Mouse (Mus musculus) liver, postnatal 0 days (tissue): ENCODE results near the gene Ebf3. TPM values are rescaled to one million over a fixed set of nuclear protein-coding genes. Genes with fewer than 3 reads are reported as not detected.

ENCODE experiments used
- ATAC-seq: fragments of 200-750 bp; cut with Nextera tagmentation; 2 replicates; pipeline ENCODE4 v1.8.0; 2017; ENCODE audit warnings: mild to moderate bottlenecking, moderate library complexity
- DNase-seq: peaks from one replicate; pipeline ENCODE4 v3.0.0-alpha.2; 2016
- H3K27ac ChIP-seq: fragments of 300-500 bp; sonication (generic); 2 replicates; pipeline ENCODE4 v1.5.1; 2014; ENCODE audit warnings: antibody characterized with exemption, moderate library complexity, mild to moderate bottlenecking, low read depth
- H3K27me3 ChIP-seq: fragments of 300-500 bp; sonication (generic); 2 replicates; pipeline ENCODE4 v1.6.1; 2014; ENCODE audit warnings: low read length, control low read depth, mixed read lengths; ENCODE audit not compliant: insufficient read depth
- H3K36me3 ChIP-seq: fragments of 300-500 bp; sonication (generic); replicated peaks from 2 replicates; pipeline ENCODE4 v1.6.1; 2014; ENCODE audit warnings: mild to moderate bottlenecking, control low read depth, low read length, moderate library complexity, mixed read lengths; ENCODE audit not compliant: insufficient read depth
- H3K4me1 ChIP-seq: fragments of 300-500 bp; sonication (generic); 2 replicates; pipeline ENCODE4 v1.6.1; 2014; ENCODE audit warnings: antibody characterized with exemption, mild to moderate bottlenecking, control low read depth; ENCODE audit not compliant: insufficient read depth
- H3K4me2 ChIP-seq: fragments of 300-500 bp; sonication (generic); 2 replicates; pipeline ENCODE4 v1.6.1; 2014; ENCODE audit warnings: low read depth, mild to moderate bottlenecking, low read length, moderate library complexity, mixed read lengths
- H3K4me3 ChIP-seq: fragments of 300-500 bp; sonication (generic); 2 replicates; pipeline ENCODE4 v1.5.1; 2014; ENCODE audit warnings: low read depth, low read length
- H3K9ac ChIP-seq: fragments of 300-500 bp; sonication (generic); replicated peaks from 2 replicates; pipeline ENCODE4 v1.6.1; 2014; ENCODE audit warnings: mild to moderate bottlenecking, moderate library complexity
- H3K9me3 ChIP-seq: fragments of 300-500 bp; sonication (generic); 2 replicates; pipeline ENCODE4 v1.6.1; 2016; ENCODE audit warnings: mild to moderate bottlenecking, control low read depth, low read length, mixed read lengths
- CTCF ChIP-seq: sonication (generic); IDR thresholded peaks from 2 replicates; pipeline ENCODE4 v1.5.1; 2016; ENCODE audit warnings: antibody characterized with exemption, low read depth
- EP300 ChIP-seq: IDR thresholded peaks from 2 replicates; pipeline ENCODE4 v1.6.1; 2016; ENCODE audit warnings: antibody characterized with exemption, low read depth, mild to moderate bottlenecking
- WGBS: fragments of 180-500 bp; shearing (Covaris S2); extraction: QIAGEN DNeasy Blood & Tissue Kit; methylation state at CpG from one replicate; pipeline ENCODE4 v1.1.7; 2014; ENCODE audit not compliant: insufficient replicate concordance; 5-methylcytosine and 5-hydroxymethylcytosine counted together
- polyA plus RNA-seq: library from polyadenylated mRNA; unstranded; fragments of >200 nt; fragmentation: Nextera tagmentation; extraction: Ambion mirVana; gene quantifications from 2 replicates; pipeline ENCODE4 v1.2.1, GENCODE M21; 2015

Ebf3 gene
- polyA plus RNA-seq, 1 experiment from 2014 or later, result not detected

DNA sequence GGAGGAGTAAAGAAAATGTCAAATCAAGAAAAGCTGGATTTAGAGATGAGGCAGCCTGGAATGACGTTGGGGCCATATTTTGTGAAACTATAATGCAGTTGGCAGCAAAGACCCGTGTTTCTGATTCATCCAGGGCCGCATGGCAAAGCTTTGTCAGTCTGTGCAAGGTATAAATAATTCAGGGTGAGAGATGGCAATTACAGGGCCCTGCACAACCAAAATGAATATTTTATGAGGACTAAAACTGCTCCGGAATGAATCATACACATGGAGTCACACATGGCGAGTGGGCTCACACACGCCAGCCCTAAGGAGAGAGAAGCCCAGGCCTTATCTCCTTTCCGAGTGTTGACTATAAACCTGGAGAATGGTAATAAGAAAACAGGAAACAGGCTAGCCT, 69.4 kb downstream of the Ebf3 start:
- H3K9me3 ChIP-seq, result no peaks in the 10 kb centered on the region

DNA sequence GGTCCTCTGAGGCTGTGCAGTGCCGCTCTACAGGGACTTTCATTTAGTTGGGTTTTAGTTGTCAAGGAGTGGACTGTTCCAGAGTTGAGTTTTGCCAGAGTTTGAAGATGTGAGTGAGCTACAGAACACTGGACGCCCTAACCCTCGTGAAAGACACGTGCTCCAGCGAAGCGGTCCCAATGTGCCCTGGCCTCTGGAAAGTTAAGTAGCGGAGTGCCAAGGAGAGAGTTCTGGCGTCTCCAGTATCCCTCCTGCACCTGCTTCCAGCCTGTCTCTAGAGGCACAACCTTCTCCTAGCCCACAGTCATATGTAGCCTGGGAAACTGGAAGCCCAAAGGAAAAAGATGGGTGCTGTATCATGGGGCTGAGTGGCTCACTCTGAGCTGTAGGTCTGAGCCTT, 73.8 kb downstream of the Ebf3 start:
- Histone ChIP-seq H3K36me3 (no peaks in the 10 kb centered on the region), H3K4me2 (no peak overlapping the region), H3K9ac (no peak overlapping the region), H3K27me3 (peaks cover 8% of the 10 kb centered on the region; the same call in 1 of the 2 replicates), H3K27ac (no peak overlapping the region), H3K9me3 (no peaks in the 10 kb centered on the region), H3K4me1 (no peaks in the 10 kb centered on the region), H3K4me3 (no peak overlapping the region)
- DNase-seq (no peak), ATAC-seq (no peak)
- 86% methylated on average over 8 of the region's 8 CpGs for WGBS
- TF ChIP-seq CTCF (no peak), EP300 (no peak)

More for the DNA sequence above, 69.4 kb downstream of the Ebf3 start:
- Histone ChIP-seq H3K9ac (no peak overlapping the region), H3K4me1 (no peaks in the 10 kb centered on the region), H3K27ac (no peak overlapping the region), H3K27me3 (peaks cover 8% of the 10 kb centered on the region; the same call in 1 of the 2 replicates), H3K4me3 (no peak overlapping the region), H3K36me3 (no peaks in the 10 kb centered on the region), H3K4me2 (no peak overlapping the region)
- WGBS, result 68% methylated on average over 7 of the region's 7 CpGs
- TF ChIP-seq CTCF (no peak), EP300 (no peak)
- DNase-seq (no peak), ATAC-seq (no peak)

DNA sequence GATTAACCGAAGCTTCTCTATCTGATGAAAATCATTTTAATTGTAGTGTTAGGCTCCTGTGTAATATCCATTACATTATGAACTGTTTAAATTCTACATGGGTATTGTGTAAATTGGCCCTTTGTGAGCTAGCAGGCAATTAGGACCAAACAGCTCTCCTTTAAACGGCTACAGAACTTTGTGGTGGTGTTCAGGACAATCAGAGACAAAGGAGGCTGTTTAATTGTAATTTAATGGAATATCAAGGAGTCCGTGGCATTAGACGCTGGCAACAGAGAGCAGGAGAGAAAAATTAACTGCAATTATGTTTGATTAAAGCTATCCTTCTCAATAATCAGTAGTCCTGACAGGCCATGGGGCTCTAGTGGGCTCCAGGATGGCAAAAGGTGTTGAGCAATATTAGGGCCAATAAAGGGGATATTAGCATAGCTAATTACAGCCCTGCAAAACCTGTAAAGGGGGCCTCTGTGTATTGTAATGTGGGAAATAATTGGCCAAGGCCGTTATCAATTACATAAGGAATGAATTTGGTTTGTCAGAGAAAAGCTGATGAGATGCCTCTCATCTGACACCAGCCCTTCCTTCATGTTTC, 74.6 kb downstream of the Ebf3 start:
- 66% methylated on average over 5 of the region's 5 CpGs for WGBS
- DNase-seq, result no peak

GRCm38 (mm10) chr7:137237419-137237818, 76.8 kb downstream of the Ebf3 start:
- H3K27me3 ChIP-seq, result peaks cover 4% of the 10 kb centered on the region; the same call in 1 of the 2 replicates
- no peak overlapping the region for H3K27ac ChIP-seq
- no peak for DNase-seq
- WGBS, result 77% methylated on average over 12 of the region's 12 CpGs
- H3K4me1 ChIP-seq, result no peaks in the 10 kb centered on the region
- H3K9ac ChIP-seq, result no peak overlapping the region
- H3K36me3 ChIP-seq, result no peaks in the 10 kb centered on the region
- no peak for TF ChIP-seq CTCF
- no peak for TF ChIP-seq EP300
- H3K4me3 ChIP-seq, result no peak overlapping the region
- no peak for ATAC-seq
- H3K9me3 ChIP-seq, result no peaks in the 10 kb centered on the region
- H3K4me2 ChIP-seq, result no peak overlapping the region

More for the DNA sequence above, 74.6 kb downstream of the Ebf3 start:
- no peak for ATAC-seq
- no peak for TF ChIP-seq CTCF
- no peak for TF ChIP-seq EP300
- peaks cover 8% of the 10 kb centered on the region; the same call in 1 of the 2 replicates for H3K27me3 ChIP-seq
- H3K4me1 ChIP-seq, result no peaks in the 10 kb centered on the region
- no peak overlapping the region for H3K9ac ChIP-seq
- H3K36me3 ChIP-seq, result no peaks in the 10 kb centered on the region
- H3K4me2 ChIP-seq, result no peak overlapping the region
- H3K4me3 ChIP-seq, result no peak overlapping the region
- no peak overlapping the region for H3K27ac ChIP-seq
- no peaks in the 10 kb centered on the region for H3K9me3 ChIP-seq

DNA sequence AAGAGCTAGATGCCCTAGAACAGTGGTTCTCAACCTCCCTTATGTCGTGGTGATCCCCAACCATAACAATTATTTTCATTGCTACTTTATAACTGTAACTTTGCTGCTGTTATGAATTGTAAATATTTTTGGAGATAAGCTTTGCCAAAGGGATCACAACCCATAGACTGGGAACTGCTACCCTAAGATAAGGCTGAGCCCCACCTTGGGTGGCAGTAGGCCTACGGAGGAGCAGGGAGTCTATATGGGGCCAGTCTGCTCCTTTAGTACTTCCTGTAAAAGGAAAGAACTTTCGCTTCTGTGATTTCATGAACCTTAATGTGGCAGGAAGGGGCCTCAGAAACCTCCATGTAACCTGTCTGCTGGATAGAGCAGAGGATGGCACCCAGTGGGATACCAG, 90.4 kb downstream of the Ebf3 start:
- TF ChIP-seq EP300 (no peak), CTCF (no peak)
- no peaks in the 10 kb centered on the region for H3K9me3 ChIP-seq
- no peak overlapping the region for H3K9ac ChIP-seq
- DNase-seq (no peak), ATAC-seq (no peak)
- no peaks in the 10 kb centered on the region for H3K4me1 ChIP-seq
- H3K36me3 ChIP-seq, result no peaks in the 10 kb centered on the region
- no peak overlapping the region for H3K4me3 ChIP-seq
- no peak overlapping the region for H3K27ac ChIP-seq
- peaks cover 5% of the 10 kb centered on the region; the same call in 1 of the 2 replicates for H3K27me3 ChIP-seq
- no peak overlapping the region for H3K4me2 ChIP-seq
- 53% methylated on average over 3 of the region's 3 CpGs for WGBS

DNA sequence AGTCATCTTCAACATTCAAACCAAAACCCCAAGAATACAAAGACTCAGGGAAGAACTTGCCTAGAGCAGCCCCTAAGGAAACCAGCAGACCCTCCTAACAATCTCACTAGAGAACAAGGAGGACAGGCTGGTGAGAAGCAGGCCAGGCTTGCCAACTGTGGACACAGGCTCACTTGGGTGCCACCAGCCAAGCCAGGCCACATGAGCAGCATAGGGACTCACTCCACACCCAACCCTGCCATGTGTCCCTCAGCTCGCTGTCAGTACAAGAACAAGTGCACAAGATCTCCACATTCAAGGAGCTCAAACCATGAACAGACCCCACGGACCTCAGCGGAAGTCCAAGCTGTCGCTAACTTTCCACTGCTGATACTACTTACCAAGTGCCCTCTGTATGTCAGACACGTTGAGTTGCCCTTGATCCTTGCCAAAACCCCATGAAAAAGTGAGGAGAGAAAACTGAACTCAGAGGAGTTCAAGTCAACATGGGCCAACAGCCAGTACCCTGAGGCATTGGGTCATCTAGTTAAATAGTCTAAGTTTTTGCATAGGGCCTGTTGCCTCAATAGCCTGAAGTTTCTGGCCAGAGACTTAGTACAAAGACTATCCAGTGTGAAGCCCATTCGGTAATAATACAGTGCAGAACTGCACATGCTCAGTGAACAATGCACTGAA, 91.3 kb downstream of the Ebf3 start:
- 78% methylated on average over 6 of the region's 6 CpGs for WGBS
- TF ChIP-seq CTCF (no peak), EP300 (no peak)

More for the DNA sequence above, 91.3 kb downstream of the Ebf3 start:
- no peaks in the 10 kb centered on the region for H3K36me3 ChIP-seq
- H3K27ac ChIP-seq, result no peak overlapping the region
- peaks cover 5% of the 10 kb centered on the region; the same call in 1 of the 2 replicates for H3K27me3 ChIP-seq
- ATAC-seq, result no peak
- no peak overlapping the region for H3K9ac ChIP-seq
- DNase-seq, result no peak
- H3K4me3 ChIP-seq, result no peak overlapping the region
- no peaks in the 10 kb centered on the region for H3K4me1 ChIP-seq
- H3K4me2 ChIP-seq, result no peak overlapping the region
- no peaks in the 10 kb centered on the region for H3K9me3 ChIP-seq
